Mouse (Mus musculus) limb, embryonic 11.5 days (tissue): ENCODE data around the gene Tjp3. TPM values are rescaled to one million over a fixed set of nuclear protein-coding genes. Genes with fewer than 3 reads are reported as not detected.

Experiments used
- ATAC-seq: fragments of 200-750 bp; cut with Nextera tagmentation; 2 replicates; pipeline ENCODE4 v1.8.0; 2017; ENCODE audit warnings: low read depth; ENCODE audit not compliant: insufficient number of reproducible peaks, low FRiP score, low TSS enrichment
- DNase-seq: peaks from one replicate; pipeline ENCODE4 v3.0.0-alpha.2; 2015; ENCODE audit warnings: low spot score
- H3K27ac ChIP-seq: fragments of 300-500 bp; sonication (generic); replicated peaks from 2 replicates; pipeline ENCODE4 v1.5.1; 2014; ENCODE audit warnings: low read depth, mild to moderate bottlenecking, low read length
- H3K27me3 ChIP-seq: fragments of 300-500 bp; sonication (generic); 2 replicates; pipeline ENCODE4 v1.6.1; 2014; ENCODE audit warnings: mild to moderate bottlenecking, low read length, mixed read lengths; ENCODE audit not compliant: control insufficient read depth, insufficient read depth
- H3K36me3 ChIP-seq: fragments of 300-500 bp; sonication (generic); 2 replicates; pipeline ENCODE4 v1.6.1; 2014; ENCODE audit warnings: mild to moderate bottlenecking, low read length, moderate library complexity, mixed read lengths; ENCODE audit not compliant: control insufficient read depth, insufficient read depth
- H3K4me1 ChIP-seq: fragments of 300-500 bp; sonication (generic); 2 replicates; pipeline ENCODE4 v1.6.1; 2014; ENCODE audit warnings: low read length, mixed read lengths; ENCODE audit not compliant: control insufficient read depth, insufficient read depth
- H3K4me2 ChIP-seq: fragments of 300-500 bp; sonication (generic); 2 replicates; pipeline ENCODE4 v1.6.1; 2014; ENCODE audit warnings: low read depth, mild to moderate bottlenecking, moderate library complexity; ENCODE audit not compliant: severe bottlenecking
- H3K4me3 ChIP-seq: fragments of 300-500 bp; sonication (generic); 2 replicates; pipeline ENCODE4 v1.5.1; 2014; ENCODE audit warnings: low read depth, low read length
- H3K9ac ChIP-seq: fragments of 300-500 bp; sonication (generic); 2 replicates; pipeline ENCODE4 v1.6.1; 2014; ENCODE audit warnings: mild to moderate bottlenecking, low read length
- H3K9me3 ChIP-seq: fragments of 300-500 bp; sonication (generic); 2 replicates; pipeline ENCODE4 v1.6.1; 2016; ENCODE audit warnings: low read length; ENCODE audit not compliant: control insufficient read depth
- WGBS: fragments of 180-500 bp; shearing (Covaris S2); extraction: QIAGEN DNeasy Blood & Tissue Kit; methylation state at CpG from one replicate; pipeline ENCODE4 v1.1.7; 2014; 5-methylcytosine and 5-hydroxymethylcytosine counted together
- polyA plus RNA-seq: library from polyadenylated mRNA; unstranded; fragments of >200 nt; fragmentation: Nextera tagmentation; extraction: Ambion mirVana; gene quantifications from 2 replicates; pipeline ENCODE4 v1.2.1, GENCODE M21; 2014

Gene Tjp3
- polyA plus RNA-seq, 1 experiment from 2014 or later, result 2.0 TPM

DNA sequence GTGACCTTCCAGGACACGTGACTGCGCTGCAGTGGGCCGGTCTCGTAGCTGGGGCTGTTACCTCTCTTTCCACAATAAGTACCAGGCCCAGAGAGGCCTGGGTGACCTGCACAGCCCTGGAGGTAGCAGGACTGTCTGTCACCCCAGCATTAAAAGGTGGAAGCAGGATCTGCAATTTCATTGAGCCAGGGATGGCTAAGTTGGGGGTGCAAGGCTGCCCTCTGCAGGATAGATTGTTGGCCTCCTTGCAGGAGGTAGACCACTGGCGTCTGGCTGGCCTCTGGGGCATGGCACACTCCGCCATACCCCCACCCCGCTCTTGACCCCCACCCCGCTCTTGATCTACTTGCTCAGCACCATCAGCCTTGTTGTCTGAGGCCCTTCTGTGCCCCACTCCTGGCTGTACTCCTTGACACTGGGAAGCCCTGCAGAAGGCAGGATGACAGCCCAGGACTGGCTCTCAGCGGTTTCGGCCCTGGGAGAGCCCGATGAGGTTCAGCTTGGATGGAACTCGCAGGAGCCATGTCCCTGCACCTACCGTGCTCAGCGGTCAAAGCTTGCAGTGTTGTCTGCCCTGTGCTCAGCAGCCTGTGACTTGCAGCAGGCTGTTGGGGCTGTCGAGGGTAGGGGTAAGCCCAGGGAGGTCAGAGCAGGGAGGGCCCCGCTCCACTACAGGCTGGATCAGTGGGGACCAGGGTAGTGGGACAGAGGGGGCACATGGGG lies 25.1 kb upstream of the Tjp3 start:
- WGBS, result 48% methylated on average over 16 of the region's 16 CpGs

DNA sequence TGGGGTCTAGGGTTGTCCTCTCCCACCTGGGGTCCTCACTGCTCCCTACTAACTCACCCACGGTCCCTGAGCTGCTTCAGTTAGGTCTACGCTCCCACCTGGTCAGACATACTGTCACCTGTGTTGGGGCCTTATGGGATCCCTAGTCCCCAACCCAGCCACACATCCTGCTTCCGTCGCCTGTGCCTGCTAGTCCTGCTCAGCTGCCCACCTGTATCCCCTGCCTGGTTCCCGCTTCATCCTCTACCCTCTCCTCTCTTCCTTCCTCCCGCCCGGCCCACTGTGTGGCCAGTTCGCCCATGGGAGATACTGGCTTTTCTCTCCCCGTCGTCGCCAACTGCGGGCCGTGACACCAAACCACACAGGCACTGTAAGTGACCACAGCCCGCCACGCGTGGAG lies 24.2 kb upstream of the Tjp3 start:
- H3K27me3 ChIP-seq, result no peaks in the 10 kb centered on the region
- H3K4me3 ChIP-seq, result no peak overlapping the region
- H3K27ac ChIP-seq, result no peak overlapping the region
- DNase-seq (no peak), ATAC-seq (no peak)
- WGBS, result 96% methylated on average over 16 of the region's 16 CpGs
- H3K9ac ChIP-seq, result no peak overlapping the region
- peaks cover 27% of the 10 kb centered on the region for H3K36me3 ChIP-seq
- peaks cover 24% of the 10 kb centered on the region for H3K4me1 ChIP-seq
- H3K4me2 ChIP-seq, result no peak overlapping the region
- H3K9me3 ChIP-seq, result no peaks in the 10 kb centered on the region

More for the DNA sequence above, 25.1 kb upstream of the Tjp3 start:
- H3K4me2 ChIP-seq, result peak overlapping the region; percentile 13; the same call in 1 of the 2 replicates
- no peak overlapping the region for H3K27ac ChIP-seq
- H3K4me1 ChIP-seq, result peaks cover 24% of the 10 kb centered on the region
- no peaks in the 10 kb centered on the region for H3K27me3 ChIP-seq
- H3K9me3 ChIP-seq, result no peaks in the 10 kb centered on the region
- no peak for ATAC-seq
- H3K36me3 ChIP-seq, result peaks cover 18% of the 10 kb centered on the region
- peak overlapping the region; percentile 47 for H3K9ac ChIP-seq
- H3K4me3 ChIP-seq, result peak overlapping the region; percentile 10; the same call in 1 of the 2 replicates
- DNase-seq, result peak; percentile 52

DNA sequence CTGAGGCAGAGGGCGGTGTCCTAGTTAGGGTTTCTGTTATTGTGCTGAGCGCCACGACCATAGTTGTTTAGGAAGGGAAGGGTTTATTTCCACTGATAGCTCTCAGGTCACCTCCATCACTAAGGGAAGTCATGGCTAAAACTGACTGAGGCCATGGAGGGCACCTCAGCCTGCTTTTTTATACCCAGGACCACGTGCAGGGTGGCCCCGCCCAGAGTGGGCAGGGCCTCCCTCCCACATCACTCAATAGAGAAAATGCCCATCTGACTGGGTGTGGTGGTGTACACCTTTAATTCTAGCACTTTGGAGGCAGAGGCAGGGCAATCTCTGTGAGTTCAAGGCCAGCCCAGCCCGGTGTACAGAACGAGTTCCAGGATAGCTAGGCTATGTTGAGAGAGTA lies 22.8 kb upstream of the Tjp3 start:
- Histone ChIP-seq H3K36me3 (peaks cover 36% of the 10 kb centered on the region), H3K9ac (no peak overlapping the region), H3K4me1 (peaks cover 19% of the 10 kb centered on the region), H3K27ac (no peak overlapping the region), H3K9me3 (no peaks in the 10 kb centered on the region), H3K4me3 (no peak overlapping the region), H3K4me2 (no peak overlapping the region), H3K27me3 (no peaks in the 10 kb centered on the region)
- 77% methylated on average over 7 of the region's 7 CpGs for WGBS
- DNase-seq, result no peak
- no peak for ATAC-seq

DNA sequence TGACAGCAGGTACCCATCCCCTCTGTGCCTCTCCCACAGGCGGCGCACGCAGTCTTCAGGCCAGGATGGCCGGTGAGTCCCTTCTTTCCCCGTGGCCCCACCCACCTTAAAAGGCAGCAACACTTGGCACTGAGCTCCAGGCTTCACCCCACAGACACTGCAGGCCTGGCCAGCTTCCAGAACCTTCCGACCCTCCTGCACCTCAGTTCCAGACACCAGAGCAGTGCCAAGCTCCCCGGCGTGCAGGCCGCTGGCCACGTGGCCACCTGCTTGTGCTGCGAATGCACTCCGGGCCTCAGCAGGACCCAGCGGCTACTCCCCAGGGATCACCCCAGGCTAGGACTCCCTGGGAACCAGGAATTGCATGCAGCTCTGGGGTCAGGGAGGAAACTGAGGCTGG lies 22.2 kb upstream of the Tjp3 start:
- Histone ChIP-seq H3K4me2 (no peak overlapping the region), H3K9me3 (no peaks in the 10 kb centered on the region), H3K27ac (no peak overlapping the region), H3K9ac (no peak overlapping the region), H3K27me3 (no peaks in the 10 kb centered on the region), H3K4me3 (no peak overlapping the region), H3K4me1 (peaks cover 14% of the 10 kb centered on the region), H3K36me3 (peaks cover 41% of the 10 kb centered on the region)
- DNase-seq (no peak), ATAC-seq (no peak)
- 96% methylated on average over 13 of the region's 13 CpGs for WGBS

DNA sequence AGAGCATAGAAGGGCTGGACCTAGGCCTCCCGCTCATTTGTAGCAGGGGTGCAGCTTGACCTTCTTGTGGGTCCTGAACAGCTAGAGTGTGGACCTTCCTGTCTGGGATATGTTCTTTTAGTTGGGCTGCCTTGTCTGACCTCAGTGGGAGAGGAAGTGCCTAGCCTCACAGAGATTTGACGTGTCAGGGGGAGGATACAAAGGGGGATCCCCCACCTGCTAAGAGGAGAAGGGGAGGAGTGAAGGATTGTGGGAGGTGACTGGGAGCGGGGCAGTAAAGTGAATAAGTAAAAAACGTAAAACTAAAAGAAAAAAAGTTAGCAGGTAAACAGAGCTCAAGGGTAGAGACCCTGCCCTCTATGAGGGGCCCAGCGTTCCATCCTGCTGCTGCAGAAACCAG lies 18.2 kb upstream of the Tjp3 start:
- H3K27ac ChIP-seq, result no peak overlapping the region
- no peak overlapping the region for H3K9ac ChIP-seq
- ATAC-seq (no peak), DNase-seq (no peak)
- no peaks in the 10 kb centered on the region for H3K4me1 ChIP-seq
- no peak overlapping the region for H3K4me2 ChIP-seq
- 86% methylated on average over 5 of the region's 5 CpGs for WGBS
- 0 out of 2 replicates have a peak, but pooled peaks cover 2% of the 10 kb centered on the region for H3K9me3 ChIP-seq
- peaks cover 50% of the 10 kb centered on the region for H3K36me3 ChIP-seq
- no peak overlapping the region for H3K4me3 ChIP-seq
- no peaks in the 10 kb centered on the region for H3K27me3 ChIP-seq

DNA sequence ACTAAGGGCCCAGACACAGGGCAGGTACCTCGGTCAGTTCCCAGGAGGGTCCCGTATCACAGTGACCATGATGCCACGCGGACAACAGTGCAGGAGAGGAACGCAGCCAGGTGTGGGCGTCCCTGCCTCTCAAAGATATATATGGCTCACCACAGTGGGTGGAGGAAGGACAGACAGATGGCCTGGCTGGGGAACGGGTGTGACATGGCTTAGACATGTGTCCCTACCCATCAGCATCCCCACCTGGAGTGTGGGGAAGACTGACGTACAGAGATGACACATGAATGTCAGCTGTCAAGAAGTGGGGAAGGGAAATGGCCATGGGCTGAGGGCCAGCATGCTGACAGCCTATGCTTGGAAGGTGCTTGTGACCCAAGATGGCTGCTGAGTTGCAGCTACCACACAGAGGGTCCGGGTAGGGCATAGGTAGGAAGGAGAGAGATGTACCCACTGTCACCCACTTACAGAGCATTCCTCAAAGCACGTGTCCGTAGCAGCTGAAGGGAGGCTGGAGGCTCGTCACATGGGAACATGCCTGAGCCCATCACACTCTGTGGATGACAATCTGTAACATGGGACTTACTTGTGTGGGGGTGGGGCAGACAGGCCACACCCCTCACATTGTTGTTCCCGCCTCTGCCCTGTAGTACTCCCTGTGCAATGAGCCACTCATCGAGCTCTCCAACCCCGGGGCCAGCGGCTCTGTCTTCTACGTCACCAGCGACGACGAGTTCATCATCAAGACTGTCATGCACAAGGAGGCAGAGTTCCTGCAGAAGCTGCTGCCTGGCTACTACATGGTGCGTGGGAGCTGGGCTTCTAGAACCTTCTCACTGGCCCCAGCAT lies 15.7 kb upstream of the Tjp3 start:
- H3K36me3 ChIP-seq, result peaks cover 46% of the 10 kb centered on the region
- ATAC-seq (no peak), DNase-seq (no peak)
- H3K27ac ChIP-seq, result no peak overlapping the region
- no peak overlapping the region for H3K4me2 ChIP-seq
- H3K9ac ChIP-seq, result no peak overlapping the region
- no peaks in the 10 kb centered on the region for H3K27me3 ChIP-seq
- H3K9me3 ChIP-seq, result 0 out of 2 replicates have a peak, but pooled peaks cover 2% of the 10 kb centered on the region
- H3K4me1 ChIP-seq, result no peaks in the 10 kb centered on the region
- WGBS, result 95% methylated on average over 21 of the region's 21 CpGs
- no peak overlapping the region for H3K4me3 ChIP-seq

DNA sequence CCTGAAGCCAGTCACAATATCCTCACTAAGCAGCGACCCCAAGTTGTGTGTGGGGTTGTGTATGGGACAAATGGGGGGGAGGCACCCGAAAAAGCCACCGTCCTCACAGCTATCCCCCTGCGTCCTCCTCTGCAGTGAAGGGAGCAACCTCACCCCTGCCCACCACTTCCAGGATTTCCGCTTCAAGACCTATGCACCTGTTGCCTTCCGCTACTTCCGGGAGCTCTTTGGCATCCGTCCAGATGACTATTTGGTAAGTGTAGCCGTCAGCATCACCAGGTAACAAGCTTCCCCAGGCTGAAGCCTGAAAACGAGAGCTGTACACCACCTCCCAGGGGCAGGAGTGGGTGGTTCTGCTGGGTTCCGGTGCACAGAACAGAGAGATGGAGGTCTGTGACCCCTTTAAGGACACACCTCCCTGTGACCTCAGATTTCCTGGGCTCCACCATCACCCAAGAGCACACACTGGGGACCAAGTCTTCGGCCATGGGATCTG lies 14.8 kb upstream of the Tjp3 start:
- WGBS, result 95% methylated on average over 12 of the region's 12 CpGs
- Histone ChIP-seq H3K27me3 (no peaks in the 10 kb centered on the region), H3K9me3 (0 out of 2 replicates have a peak, but pooled peaks cover 2% of the 10 kb centered on the region), H3K27ac (no peak overlapping the region), H3K36me3 (peaks cover 38% of the 10 kb centered on the region), H3K4me1 (no peaks in the 10 kb centered on the region), H3K4me2 (no peak overlapping the region), H3K9ac (no peak overlapping the region), H3K4me3 (no peak overlapping the region)
- no peak for DNase-seq
- ATAC-seq, result no peak

DNA sequence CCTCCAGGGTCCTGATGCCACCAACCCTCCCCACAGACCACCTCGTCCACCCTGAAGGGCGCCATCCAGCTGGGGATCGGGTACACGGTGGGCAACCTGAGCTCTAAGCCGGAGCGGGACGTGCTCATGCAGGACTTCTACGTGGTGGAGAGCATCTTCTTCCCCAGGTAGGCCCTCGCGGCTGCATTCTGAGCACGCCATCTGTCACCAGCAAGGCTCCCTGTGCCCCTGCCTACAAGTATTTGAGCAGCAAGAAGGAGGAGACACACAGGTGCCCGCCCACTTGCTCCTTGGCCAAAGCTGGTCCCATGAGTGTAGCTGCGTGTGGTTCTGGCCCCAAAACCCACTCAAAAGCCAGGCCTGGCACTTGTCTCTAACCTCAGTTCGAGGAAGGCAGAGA lies 14.3 kb upstream of the Tjp3 start:
- no peak for DNase-seq
- Histone ChIP-seq H3K27me3 (no peaks in the 10 kb centered on the region), H3K4me2 (no peak overlapping the region), H3K4me1 (no peaks in the 10 kb centered on the region), H3K36me3 (peaks cover 33% of the 10 kb centered on the region), H3K9ac (no peak overlapping the region), H3K27ac (no peak overlapping the region), H3K4me3 (no peak overlapping the region), H3K9me3 (0 out of 2 replicates have a peak, but pooled peaks cover 2% of the 10 kb centered on the region)
- no peak for ATAC-seq
- 94% methylated on average over 14 of the region's 14 CpGs for WGBS
